Comparison of ENCODE assay signal across 30 mouse cellular contexts in the genomic region with DNA sequence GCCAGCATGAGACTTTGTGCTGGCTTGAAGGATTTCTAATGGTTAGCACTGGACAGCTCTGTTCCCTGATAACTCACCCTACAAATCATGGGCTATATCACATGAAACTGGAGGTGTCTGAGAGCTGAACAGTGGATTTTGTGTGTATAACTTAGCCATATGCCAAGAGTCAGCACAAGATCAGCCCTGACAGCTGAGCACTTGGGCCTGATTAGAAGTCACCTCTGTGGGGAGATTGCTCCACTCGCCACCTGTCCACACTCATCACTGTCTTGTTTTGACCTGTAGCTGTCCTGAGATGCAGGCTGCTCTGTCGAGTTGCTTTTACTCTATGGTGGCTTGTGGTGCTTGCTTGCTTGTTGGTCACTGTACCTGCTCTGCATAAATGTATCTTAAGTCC.
DNase-seq lines count a peak whose midpoint lies in the region; ATAC-seq and TF ChIP-seq lines count a peak whose summit lies in the region.
"Had no signal": no experiment of that assay in that cellular context is flagged by ENCODE, and none has a peak within 500 bp of the region (broad histone marks: within the 10 kb centered on the region; RNA-seq: fewer than 3 reads in every experiment).

No protein-coding gene starts in this region.

- no peak overlapping the region for H3K4me2 ChIP-seq in embryonic facial prominence, embryonic 14.5 days (ENCODE audit: low read depth, low read length)
- H3K4me2 ChIP-seq: forebrain, embryonic 15.5 days; heart, embryonic 12.5 days; intestine, embryonic 15.5 days; lung, embryonic 14.5 days; midbrain, embryonic 13.5 days; neural tube, embryonic 15.5 days had no signal

- no peak overlapping the region for H3ac ChIP-seq in C2C12 (ENCODE audit: control insufficient read depth, insufficient read length, low read depth)

- ATAC-seq in embryonic facial prominence, embryonic 14.5 days (ENCODE audit: low read depth), result peak; percentile 26; the same call in 1 of the 2 replicates
- ATAC-seq: forebrain, embryonic 15.5 days; hindbrain, postnatal 0 days; intestine, embryonic 15.5 days; midbrain, embryonic 13.5 days had no signal

- H3K79me2 ChIP-seq in C2C12 (ENCODE audit: control insufficient read depth, insufficient read depth), result no peaks in the 10 kb centered on the region

- intact Hi-C loops in heart, postnatal 25 days (cut with DNase I), result no loop called here

- H3K27me3 ChIP-seq in embryonic facial prominence, embryonic 14.5 days (replicated peaks; ENCODE audit: control insufficient read depth, insufficient read depth, low read length), result no peaks in the 10 kb centered on the region
- no peaks in the 10 kb centered on the region for H3K27me3 ChIP-seq in embryonic facial prominence, embryonic 10.5 days (replicated peaks; ENCODE audit: low read depth, poor library complexity, severe bottlenecking)
- H3K27me3 ChIP-seq in C2C12 (ENCODE audit: control insufficient read depth, insufficient read depth, insufficient read length), result no peaks in the 10 kb centered on the region
- H3K27me3 ChIP-seq in kidney, adult 2 months (replicated peaks; ENCODE audit: control insufficient read depth, insufficient read depth, low read length), result no peaks in the 10 kb centered on the region
- H3K27me3 ChIP-seq: forebrain, embryonic 15.5 days; heart, embryonic 12.5 days; intestine, embryonic 15.5 days; midbrain, embryonic 13.5 days; neural tube, embryonic 15.5 days had no signal

- no peak overlapping the region for H3K27ac ChIP-seq in embryonic facial prominence, embryonic 14.5 days (replicated peaks; ENCODE audit: low read depth, low read length)
- H3K27ac ChIP-seq in embryonic facial prominence, embryonic 10.5 days (replicated peaks), result no peak overlapping the region
- no peak overlapping the region for H3K27ac ChIP-seq in kidney, adult 2 months (ENCODE audit: insufficient read depth, low read depth, low read length)
- H3K27ac ChIP-seq: hindbrain, embryonic 10.5 days; hindbrain, postnatal 0 days; intestine, embryonic 15.5 days; kidney, postnatal 0 days; liver, embryonic 14.5 days; midbrain, embryonic 13.5 days; neural tube, embryonic 15.5 days; stomach, postnatal 0 days had no signal

- WGBS in embryonic facial prominence, embryonic 14.5 days, result 80% methylated on average over 2 of the region's 2 CpGs
- 90% methylated on average over 2 of the region's 2 CpGs for WGBS in embryonic facial prominence, embryonic 10.5 days
- 95% methylated on average over 2 of the region's 2 CpGs for WGBS in kidney, adult 2 months

- H3K79me3 ChIP-seq in C2C12 (ENCODE audit: low read depth), result no peaks in the 10 kb centered on the region

- H3K9ac ChIP-seq in embryonic facial prominence, embryonic 14.5 days (ENCODE audit: low read depth, low read length), result no peak overlapping the region
- H3K9ac ChIP-seq: forebrain, embryonic 15.5 days; heart, embryonic 12.5 days; intestine, embryonic 15.5 days; liver, embryonic 14.5 days; lung, embryonic 14.5 days; midbrain, embryonic 13.5 days; neural tube, embryonic 15.5 days had no signal

- H3K36me3 ChIP-seq in embryonic facial prominence, embryonic 14.5 days (ENCODE audit: control insufficient read depth, insufficient read depth, low read length), result peaks cover 86% of the 10 kb centered on the region
- peaks cover 99% of the 10 kb centered on the region for H3K36me3 ChIP-seq in embryonic facial prominence, embryonic 10.5 days (replicated peaks)
- H3K36me3 ChIP-seq in C2C12 (ENCODE audit: control insufficient read depth, insufficient read depth), result peaks cover 72% of the 10 kb centered on the region
- H3K36me3 ChIP-seq in kidney, adult 2 months (ENCODE audit: control insufficient read depth, insufficient read depth, low read length), result peaks cover 4% of the 10 kb centered on the region

- TF ChIP-seq CTCF in C2C12 (IDR thresholded peaks at IDR 0.05; ENCODE audit: control insufficient read depth, insufficient read depth, insufficient read length), result no peak
- no peak for TF ChIP-seq CTCF in kidney, adult 2 months (conservative IDR thresholded peaks at IDR 0.05; ENCODE audit: insufficient read depth, insufficient read length, low read depth, low read length)

- H3K4me1 ChIP-seq in embryonic facial prominence, embryonic 14.5 days (ENCODE audit: control insufficient read depth, insufficient read depth, low read length), result no peaks in the 10 kb centered on the region
- no peaks in the 10 kb centered on the region for H3K4me1 ChIP-seq in embryonic facial prominence, embryonic 10.5 days
- no peaks in the 10 kb centered on the region for H3K4me1 ChIP-seq in kidney, adult 2 months (ENCODE audit: control insufficient read depth, insufficient read depth, low read length)
- H3K4me1 ChIP-seq: heart, embryonic 12.5 days; hindbrain, embryonic 10.5 days; intestine, embryonic 15.5 days; midbrain, embryonic 13.5 days; neural tube, embryonic 15.5 days had no signal

- H3K4me3 ChIP-seq in embryonic facial prominence, embryonic 14.5 days (ENCODE audit: low read depth, low read length), result no peak overlapping the region
- no peak overlapping the region for H3K4me3 ChIP-seq in embryonic facial prominence, embryonic 10.5 days
- H3K4me3 ChIP-seq in C2C12 (ENCODE audit: insufficient read depth, poor library complexity, severe bottlenecking), result no peak overlapping the region
- no peak overlapping the region for H3K4me3 ChIP-seq in kidney, adult 2 months (ENCODE audit: insufficient read depth, low read depth, low read length)
- H3K4me3 ChIP-seq: forebrain, embryonic 15.5 days; heart, embryonic 12.5 days; hindbrain, embryonic 10.5 days; intestine, embryonic 15.5 days; midbrain, embryonic 13.5 days; neural tube, embryonic 15.5 days had no signal

- DNase-seq in embryonic facial prominence, embryonic 14.5 days (ENCODE audit: low spot score), result peak; percentile 50
- DNase-seq in embryonic facial prominence, embryonic 10.5 days (ENCODE audit: low spot score), result no peak
- DNase-seq in heart, adult 11 months, result peak; percentile 60
- no peak for DNase-seq in heart, postnatal 25 days (ENCODE audit: low spot score)
- DNase-seq in mesoderm, embryonic 11.5 days (ENCODE audit: low read depth, low spot score), result peak; percentile 21
- no peak for DNase-seq in urinary bladder, postnatal 14 days (ENCODE audit: low spot score)
- DNase-seq in kidney, adult 2 months, result no peak
- DNase-seq: adrenal gland, adult 8-10 months; cerebellum, adult 2 months; cerebellum, postnatal 14 days; heart, adult 18-20 months; kidney, adult 8-10 months; kidney, postnatal 4 days; liver; lung, embryonic 14.5 days; lung, postnatal 14 days; thymus, adult 18-20 months; thymus, postnatal 25 days had no signal

- TF ChIP-seq POLR2A in kidney, adult 2 months (IDR thresholded peaks at IDR 0.05; ENCODE audit: low read depth, low read length), result no peak

- no peaks in the 10 kb centered on the region for H3K9me3 ChIP-seq in embryonic facial prominence, embryonic 14.5 days (ENCODE audit: control insufficient read depth, low read length)
- H3K9me3 ChIP-seq in embryonic facial prominence, embryonic 10.5 days, result peaks cover 2% of the 10 kb centered on the region; the same call in 1 of the 2 replicates
- H3K9me3 ChIP-seq: forebrain, embryonic 15.5 days; G1E; heart, embryonic 12.5 days; hindbrain, embryonic 10.5 days; intestine, embryonic 15.5 days; midbrain, embryonic 13.5 days; neural tube, embryonic 15.5 days had no signal

TF ChIP-seq in C2C12, 6 proteins besides CTCF, POLR2A, EP300 and RAD21:
- TF ChIP-seq CEBPB (IDR thresholded peaks at IDR 0.05; ENCODE audit: low read depth), result no peak
- peak; percentile 44 for TF ChIP-seq MYOD1 (IDR thresholded peaks at IDR 0.05; ENCODE audit: control insufficient read depth, insufficient read length, low read depth)
- TF ChIP-seq MAX (IDR thresholded peaks at IDR 0.05), result no peak
- TF ChIP-seq MYOG (IDR thresholded peaks at IDR 0.05; ENCODE audit: control insufficient read depth, extremely low read depth, insufficient read length), result no peak
TF ChIP-seq in C2C12: peak in this region for 1.

Comparison
In these comparisons a context has a peak if more than half of its experiments do, and no peak if none do; other contexts are left out.
1. DNase-seq: peak in embryonic facial prominence, embryonic 14.5 days (single experiment), heart, adult 11 months (single experiment) and mesoderm, embryonic 11.5 days (single experiment); none in embryonic facial prominence, embryonic 10.5 days (single experiment), heart, postnatal 25 days (single experiment), urinary bladder, postnatal 14 days (single experiment) and kidney, adult 2 months (single experiment).